Mouse (Mus musculus) fibroblast of lung, adult 2 months (primary cell): ENCODE data around the gene Usp37.
"Not testable (repeated sequence)": the region's sequence is repeated elsewhere in the genome, so short reads cannot be mapped to it uniquely, and the experiment has no call there.

ENCODE experiments used
- DNase-seq: peaks from one replicate; pipeline ENCODE4 v3.0.0-alpha.2; 2011; ENCODE audit warnings: low read depth

Gene Usp37

GRCm38 (mm10) chr1:74544184-74544583 lies at the start of gene Usp37:
Gene Usp37, minus strand, starts transcription at chr1:74544284.
- no peak for DNase-seq

GRCm38 (mm10) chr1:74587773-74588445 lies 43.8 kb upstream of the Usp37 start, which contains the start of the genes Zfp142 and Bcs1l:
Gene Zfp142, minus strand, starts transcription at chr1:74588246.
Gene Bcs1l, plus strand, starts transcription at chr1:74588289.
- peak; percentile 99 for DNase-seq

- peak; percentile 58 for DNase-seq
Measured at GRCm38 (mm10) chr1:74587233-74587772, 43.2 kb upstream of the Usp37 start.

GRCm38 (mm10) chr1:74584616-74585398 lies 40.7 kb upstream of the Usp37 start:
- DNase-seq: no peak

- no peak for DNase-seq
Measured at GRCm38 (mm10) chr1:74582621-74583020, 38.5 kb upstream of the Usp37 start.

GRCm38 (mm10) chr1:74569739-74570719 lies 25.9 kb upstream of the Usp37 start:
- DNase-seq: no peak

GRCm38 (mm10) chr1:74565834-74566233 lies 21.8 kb upstream of the Usp37 start:
- no peak for DNase-seq

GRCm38 (mm10) chr1:74559061-74559460 lies 15.0 kb upstream of the Usp37 start:
- DNase-seq: no peak

GRCm38 (mm10) chr1:74542451-74542961 lies 1.6 kb downstream of the Usp37 start, which contains the start of gene Plcd4:
Gene Plcd4, plus strand, starts transcription at chr1:74542888.
- peak; percentile 22 for DNase-seq

GRCm38 (mm10) chr1:74538650-74539049 lies 5.4 kb downstream of the Usp37 start:
- no peak for DNase-seq

- no peak for DNase-seq
Measured at GRCm38 (mm10) chr1:74528589-74528988, 15.5 kb downstream of the Usp37 start.

- no peak for DNase-seq
Measured at GRCm38 (mm10) chr1:74524746-74525145, 19.3 kb downstream of the Usp37 start.

GRCm38 (mm10) chr1:74519875-74520274 lies 24.2 kb downstream of the Usp37 start:
- no peak for DNase-seq

- not testable (repeated sequence) for DNase-seq
Measured at GRCm38 (mm10) chr1:74512999-74513398, 31.1 kb downstream of the Usp37 start.

- no peak for DNase-seq
Measured at GRCm38 (mm10) chr1:74511306-74511705, 32.8 kb downstream of the Usp37 start.

- DNase-seq: no peak
Measured at GRCm38 (mm10) chr1:74507780-74508179, 36.3 kb downstream of the Usp37 start.

GRCm38 (mm10) chr1:74506471-74506881 lies 37.6 kb downstream of the Usp37 start:
- no peak for DNase-seq

GRCm38 (mm10) chr1:74505721-74506464 lies 38.2 kb downstream of the Usp37 start, which contains the start of gene Cnot9:
Gene Cnot9, plus strand, starts transcription at chr1:74506058.
- peak; percentile 98 for DNase-seq

GRCm38 (mm10) chr1:74505393-74505720 lies 38.7 kb downstream of the Usp37 start:
- no peak for DNase-seq

GRCm38 (mm10) chr1:74501106-74501505 lies 43.0 kb downstream of the Usp37 start:
- peak; percentile 28 for DNase-seq

- DNase-seq: no peak
Measured at GRCm38 (mm10) chr1:74485792-74486191, 58.3 kb downstream of the Usp37 start.
